Mouse (Mus musculus): ENCODE results near the gene Nme6.

DNA sequence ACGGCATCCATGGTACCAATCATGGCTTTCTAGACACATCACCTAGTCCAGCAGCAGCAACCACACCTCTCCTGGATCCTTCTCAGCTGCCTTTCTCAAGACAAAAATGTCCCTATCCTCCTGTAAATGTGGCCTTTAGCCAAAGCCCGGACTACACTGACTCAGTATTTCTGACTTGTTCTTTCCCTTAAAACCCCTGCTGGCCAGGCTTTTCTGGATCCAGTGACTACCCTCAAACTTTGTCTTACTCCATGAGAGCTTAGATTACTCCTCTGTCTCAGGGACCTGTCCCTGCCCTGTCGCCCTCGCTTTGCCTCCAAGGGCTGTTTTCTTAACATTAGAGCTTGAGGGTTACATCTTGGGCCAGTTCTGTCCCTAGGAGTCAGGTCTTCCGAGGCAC, 17.6 kb downstream of the Nme6 start:
- TF ChIP-seq GATA1 (IDR thresholded peaks at IDR 0.05; ENCODE audit: low read length) (no peak), TAL1 (IDR thresholded peaks at IDR 0.05; ENCODE audit: low read length) (no peak)

All from erythroblast, embryonic 14.5 days (primary cell).